Comparison of ENCODE assay signal across 17 mouse cellular contexts in genomic region chr2:59808608-59809007, GRCm38 (mm10).
"Had no signal": no experiment of that assay in that cellular context is flagged by ENCODE, and none has a peak within 500 bp of the region (broad histone marks: within the 10 kb centered on the region; RNA-seq: fewer than 3 reads in every experiment).

No protein-coding gene starts in this region.

- H3K9ac ChIP-seq: lung, embryonic 15.5 days; midbrain, embryonic 13.5 days; midbrain, embryonic 15.5 days; neural tube, embryonic 12.5 days; stomach, embryonic 15.5 days had no signal

- H3K36me3 ChIP-seq: midbrain, embryonic 13.5 days; midbrain, embryonic 15.5 days had no signal

- H3K4me3 ChIP-seq: lung, embryonic 15.5 days; midbrain, embryonic 13.5 days; midbrain, embryonic 15.5 days; neural tube, embryonic 12.5 days; stomach, embryonic 15.5 days had no signal

- H3K27ac ChIP-seq: lung, embryonic 15.5 days; macrophage; midbrain, embryonic 13.5 days; midbrain, embryonic 15.5 days; neural tube, embryonic 12.5 days; stomach, embryonic 15.5 days; stomach, postnatal 0 days had no signal

- H3K9me3 ChIP-seq: lung, embryonic 15.5 days; midbrain, embryonic 13.5 days; midbrain, embryonic 15.5 days; neural tube, embryonic 12.5 days; stomach, embryonic 15.5 days had no signal

- H3K4me2 ChIP-seq: lung, embryonic 15.5 days; midbrain, embryonic 11.5 days; midbrain, embryonic 13.5 days; midbrain, embryonic 15.5 days; neural tube, embryonic 12.5 days; stomach, embryonic 15.5 days had no signal

- H3K4me1 ChIP-seq: midbrain, embryonic 15.5 days; stomach, embryonic 15.5 days had no signal

- DNase-seq: lung, adult 2 months; lung, postnatal 14 days; lung, postnatal 36 days; right cerebral cortex, postnatal 14 days; spleen, adult 18-20 months; thymus, adult 2 months; thymus, postnatal 14 days; thymus, postnatal 36 days had no signal

- H3K27me3 ChIP-seq: lung, embryonic 15.5 days; midbrain, embryonic 13.5 days; midbrain, embryonic 15.5 days; neural tube, embryonic 12.5 days; stomach, embryonic 15.5 days had no signal

- ATAC-seq: lung, postnatal 0 days; midbrain, embryonic 13.5 days; midbrain, embryonic 15.5 days had no signal
